Mouse (Mus musculus) spleen, embryonic (tissue): Measurements from ENCODE around the gene Dmrt1.

Experiments
- CTCF ChIA-PET: fragments of 350-600 bp; sonication (Branson Sonifier 250); formaldehyde crosslinking; loops from one replicate; lab custom pipeline; 2022; lab: Charles Lee

Gene Dmrt1

DNA sequence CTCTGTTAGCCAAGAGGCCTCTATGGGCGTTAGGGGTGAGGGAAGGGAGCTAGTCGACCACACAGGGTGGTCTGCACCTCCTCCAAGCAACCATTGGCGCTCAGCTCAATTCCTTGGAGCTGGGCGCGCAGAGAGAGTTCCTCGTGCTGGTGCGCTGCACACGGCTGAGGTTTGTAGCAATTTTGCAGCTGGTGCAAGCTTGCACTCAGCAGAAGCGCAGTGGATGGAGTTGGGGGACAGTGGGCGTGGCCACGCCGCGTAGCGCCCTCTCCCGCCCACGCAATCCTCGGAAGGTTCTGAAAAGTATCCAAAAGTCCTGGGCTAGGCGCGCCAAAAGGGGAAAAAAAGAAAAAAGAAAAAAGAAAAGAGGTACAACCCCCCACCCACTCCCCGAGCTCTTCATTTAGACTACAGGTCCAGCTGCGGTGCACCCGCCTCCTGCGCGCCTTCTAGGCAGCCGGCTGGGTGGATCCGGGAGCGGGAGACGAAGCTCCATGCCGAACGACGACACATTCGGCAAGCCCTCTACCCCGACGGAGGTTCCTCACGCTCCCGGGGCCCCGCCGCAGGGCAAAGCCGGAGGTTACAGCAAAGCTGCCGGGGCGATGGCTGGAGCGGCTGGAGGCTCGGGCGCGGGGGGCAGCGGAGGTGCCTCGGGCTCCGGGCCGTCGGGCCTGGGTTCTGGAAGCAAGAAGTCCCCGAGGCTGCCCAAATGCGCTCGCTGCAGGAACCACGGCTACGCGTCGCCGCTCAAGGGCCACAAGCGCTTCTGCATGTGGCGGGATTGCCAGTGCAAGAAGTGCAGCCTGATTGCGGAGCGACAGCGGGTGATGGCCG is at the start of gene Dmrt1:
Gene Dmrt1 (plus strand): TSS at position 259 of the 837 bp plus-strand sequence.
- CTCF ChIA-PET, result no interaction called here

DNA sequence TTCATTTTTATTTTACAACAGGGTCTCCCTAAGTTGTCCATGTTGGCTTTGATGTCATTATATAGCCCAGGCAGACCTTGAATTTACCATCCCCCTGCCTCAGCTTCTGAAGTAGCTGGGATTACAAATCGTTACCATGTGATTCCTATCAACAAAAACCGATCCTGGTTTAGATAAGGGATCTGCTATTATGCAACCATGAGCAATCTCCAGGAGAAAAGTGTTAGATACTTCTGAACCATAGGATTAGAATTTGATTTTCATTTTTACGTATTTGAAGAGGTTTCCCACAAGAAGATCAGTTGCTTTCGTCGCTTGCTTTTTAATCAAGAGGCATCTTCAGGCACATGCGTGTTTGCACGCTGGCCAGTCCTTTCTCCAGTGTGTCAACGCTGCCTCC is 44.7 kb upstream of the Dmrt1 start:
- CTCF ChIA-PET, result no interaction called here

DNA sequence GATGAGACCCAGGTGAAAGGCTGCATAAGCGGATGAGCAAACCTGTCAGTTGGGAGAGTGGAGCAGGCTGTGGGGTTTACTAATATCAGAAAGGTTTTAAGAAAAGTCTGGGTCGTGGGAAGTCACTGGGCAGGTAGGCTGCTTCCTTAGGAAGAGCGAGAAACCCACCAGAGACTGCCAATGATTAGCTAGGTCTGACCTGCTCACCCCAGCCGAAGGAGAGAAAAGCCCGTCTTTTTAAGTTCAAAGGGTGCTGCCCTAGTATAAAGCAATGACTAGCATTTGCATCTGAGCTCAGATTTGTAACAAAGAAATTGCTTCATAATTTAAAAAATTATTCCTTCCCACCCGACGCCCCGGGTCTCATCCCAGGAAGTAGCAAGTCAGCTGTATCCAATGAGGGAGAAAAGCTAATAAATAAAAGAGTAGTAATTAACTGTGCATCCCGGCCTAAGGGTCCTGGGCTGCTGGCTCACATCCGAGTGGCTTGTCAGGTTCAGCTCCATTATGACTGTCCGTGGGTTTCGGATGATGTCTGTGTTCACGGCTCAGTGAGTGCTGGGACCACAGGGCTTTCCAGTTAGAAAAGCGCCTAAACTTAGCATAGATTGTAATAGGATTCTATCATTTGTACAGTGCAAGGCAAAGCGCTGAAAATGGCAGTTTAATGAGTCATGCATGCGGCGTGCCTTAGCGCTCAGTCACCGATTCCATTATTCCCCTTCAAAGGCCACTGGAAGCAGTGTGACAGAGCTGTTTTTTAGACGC is 43.7 kb upstream of the Dmrt1 start:
- CTCF ChIA-PET, result no interaction called here

DNA sequence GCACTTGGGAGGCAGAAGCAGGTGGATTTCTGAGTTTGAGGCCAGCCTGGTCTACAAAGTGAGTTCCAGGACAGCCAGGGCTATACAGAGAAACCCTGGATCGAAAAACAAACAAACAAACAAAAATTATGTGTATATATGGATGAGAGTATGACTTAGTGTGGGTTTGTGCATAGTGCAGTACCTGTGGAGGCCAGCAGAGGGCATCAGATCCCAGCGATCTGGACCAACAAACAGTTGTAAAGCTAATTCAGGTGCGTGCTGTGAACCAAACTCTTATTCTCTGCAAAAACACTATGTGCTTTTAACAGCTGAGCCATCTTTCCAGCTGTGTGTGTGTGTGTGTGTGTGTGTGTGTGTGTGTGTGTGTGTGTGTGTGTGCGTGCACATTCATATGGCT is 29.6 kb upstream of the Dmrt1 start:
- CTCF ChIA-PET, result interaction anchor here (0.6 kb wide), 1 partner anchor 146 kb away, joined by 3 read pairs; no protein-coding TSS in a partner anchor

DNA sequence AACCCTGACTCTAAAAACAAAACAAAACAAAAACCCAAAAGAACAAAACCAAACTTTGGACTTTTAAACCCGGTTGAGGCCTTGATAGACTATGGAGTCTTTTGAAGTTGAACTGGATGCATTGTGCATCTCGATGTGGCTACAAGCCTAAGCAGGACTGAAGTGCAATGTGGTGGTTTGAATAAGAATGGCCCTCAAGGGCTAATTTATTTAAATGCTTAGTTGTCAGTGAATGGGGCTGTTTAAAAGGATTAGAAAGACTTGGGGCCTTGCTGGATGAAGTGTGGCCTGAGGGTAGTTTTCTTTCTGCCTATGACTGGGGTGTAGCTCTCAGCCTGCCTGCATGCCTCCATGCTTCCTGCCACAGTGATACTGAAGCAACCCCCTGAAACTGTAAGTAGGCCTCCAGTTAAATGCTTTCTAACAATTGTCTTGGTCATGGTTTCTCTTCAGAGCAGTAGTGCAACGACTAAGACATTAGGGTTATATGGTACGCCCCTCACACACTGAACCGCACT is 26.2 kb upstream of the Dmrt1 start:
- CTCF ChIA-PET, result no interaction called here

DNA sequence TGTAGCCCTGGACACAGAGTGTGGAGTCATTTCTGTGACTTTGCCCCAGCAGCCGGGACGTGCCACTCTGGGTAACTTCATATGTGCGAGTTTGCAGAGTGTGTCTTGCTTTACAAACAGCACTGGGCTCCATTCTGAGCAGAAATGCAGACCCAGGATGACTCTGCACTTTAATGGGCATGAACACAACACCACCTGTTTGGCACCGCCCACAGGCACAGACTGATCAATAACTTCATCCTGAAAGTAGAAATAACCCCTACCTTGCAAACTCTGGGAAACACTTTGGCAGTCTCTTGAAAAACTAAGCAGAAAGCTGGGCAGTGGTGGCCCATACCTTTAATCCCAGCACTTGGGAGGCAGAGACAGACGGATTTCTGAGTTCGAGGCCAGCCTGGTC is 24.6 kb upstream of the Dmrt1 start:
- CTCF ChIA-PET, result no interaction called here

DNA sequence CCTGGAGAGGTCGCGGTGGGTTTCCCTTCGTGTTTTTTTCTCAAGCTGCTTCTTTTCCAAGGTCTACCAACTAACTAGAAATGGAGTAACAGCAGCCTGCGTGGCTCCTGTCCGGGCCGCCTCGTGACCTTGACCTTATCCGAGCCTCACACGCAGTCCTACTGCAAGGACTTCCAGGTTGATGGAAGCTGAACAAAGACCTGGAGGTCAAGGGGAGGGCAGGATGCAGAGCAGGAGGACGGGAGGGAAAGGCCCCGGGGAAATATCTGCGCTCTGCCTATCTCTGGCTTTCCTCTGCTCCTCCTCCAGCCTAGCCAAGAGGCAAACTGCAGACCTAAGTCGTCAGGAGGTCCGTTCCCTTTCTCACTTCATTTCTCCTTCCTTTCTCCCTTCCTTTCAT is 18.9 kb upstream of the Dmrt1 start:
- CTCF ChIA-PET, result interaction anchor here (0.6 kb wide), 1 partner anchor 286 kb away, joined by 4 read pairs; no protein-coding TSS in a partner anchor

DNA sequence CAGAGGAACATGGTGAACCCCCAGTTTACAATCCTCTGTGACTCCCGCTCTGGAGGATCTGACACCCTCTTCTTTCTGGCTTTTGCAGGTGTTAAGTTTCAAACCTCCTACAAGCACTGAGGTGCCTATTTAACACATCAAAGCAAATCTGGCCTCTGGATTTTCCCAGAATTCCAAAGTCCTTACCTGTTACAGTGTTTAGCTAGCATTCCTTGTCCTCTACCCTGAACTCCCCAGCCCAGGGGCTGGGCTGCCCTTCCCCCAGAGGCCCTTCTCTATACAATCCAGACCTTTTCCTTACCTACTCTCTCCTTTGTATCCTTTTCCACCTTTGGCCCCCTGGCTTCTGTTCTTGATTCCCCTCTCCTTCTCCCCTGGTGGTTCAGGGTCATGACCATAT is 18.1 kb upstream of the Dmrt1 start:
- CTCF ChIA-PET, result no interaction called here

DNA sequence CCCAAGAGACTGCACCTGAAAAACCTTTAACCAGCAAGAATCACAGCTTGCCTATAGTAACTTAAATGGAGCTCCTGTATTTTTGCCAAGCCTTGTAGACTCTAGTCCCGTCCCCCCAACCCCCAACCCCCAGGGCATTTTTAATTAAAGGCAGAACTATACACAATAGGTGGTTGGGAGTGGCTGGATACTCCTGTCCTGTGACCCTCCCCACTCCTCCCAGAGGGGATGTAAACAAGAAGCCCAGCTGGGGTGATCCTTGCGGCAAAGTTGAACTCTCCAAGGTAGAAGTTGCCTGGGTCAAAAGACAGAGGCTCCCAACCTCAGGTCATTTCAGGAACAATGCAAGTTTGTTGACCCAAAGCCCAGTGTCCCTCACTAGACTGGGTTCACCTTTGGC is 16.9 kb upstream of the Dmrt1 start:
- CTCF ChIA-PET, result no interaction called here

DNA sequence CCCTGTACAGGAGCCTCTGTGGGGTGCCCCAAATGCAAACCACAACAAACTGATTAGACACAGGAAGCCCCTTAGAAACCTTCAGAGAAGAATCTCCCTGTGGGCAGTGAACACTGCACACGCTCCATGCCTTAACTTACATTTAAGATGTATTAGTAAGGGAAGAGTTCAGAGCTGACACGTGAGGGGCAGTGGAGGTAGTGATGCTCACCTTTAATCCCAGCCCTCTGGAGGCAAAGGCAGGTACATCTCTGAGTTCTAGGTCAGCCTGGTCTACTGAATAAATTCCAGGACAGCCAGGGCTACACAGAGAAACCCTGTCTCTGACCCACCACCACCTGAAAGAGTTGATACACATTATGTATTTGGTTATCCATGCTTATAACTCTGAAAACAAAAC is 15.9 kb upstream of the Dmrt1 start:
- CTCF ChIA-PET, result no interaction called here

DNA sequence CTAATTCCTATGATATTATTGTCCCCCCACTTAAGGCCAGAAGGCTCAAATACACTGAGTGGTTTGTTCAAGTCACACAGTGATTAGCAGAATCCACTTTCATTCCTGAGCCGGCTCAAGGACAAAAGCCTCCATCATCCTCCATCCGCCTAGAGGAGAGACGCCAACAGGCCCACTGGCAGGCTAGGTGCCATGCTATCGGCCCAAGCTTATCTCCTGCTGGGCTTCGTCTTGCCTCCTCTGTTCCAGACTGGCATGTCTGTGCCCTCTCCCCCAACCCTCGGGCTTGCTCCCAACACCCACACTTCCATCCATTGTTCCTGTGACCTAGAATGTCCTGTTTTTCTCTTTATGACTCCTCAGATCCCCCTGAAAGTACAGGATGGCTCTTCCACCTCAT is 8.0 kb upstream of the Dmrt1 start:
- CTCF ChIA-PET, result no interaction called here

DNA sequence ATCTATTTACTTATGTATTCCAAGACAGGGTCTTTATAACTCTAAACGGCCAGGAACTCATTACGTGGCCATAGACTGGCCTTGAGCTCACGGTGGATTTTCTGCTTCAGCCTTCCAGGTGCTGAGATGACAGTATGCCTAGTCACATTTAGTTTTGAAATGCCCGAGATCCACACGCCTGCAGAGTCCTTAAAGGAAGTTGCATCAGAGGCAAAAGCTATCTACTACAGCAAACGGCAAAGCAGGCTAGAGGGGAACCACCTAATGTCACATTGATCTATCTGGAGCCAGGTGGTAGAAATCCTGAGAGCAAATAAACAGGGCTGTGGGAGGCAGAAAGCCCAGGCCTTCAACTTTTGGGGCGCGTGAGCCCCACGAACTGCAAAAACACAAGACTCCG is 540 bp upstream of the Dmrt1 start:
- CTCF ChIA-PET, result no interaction called here

DNA sequence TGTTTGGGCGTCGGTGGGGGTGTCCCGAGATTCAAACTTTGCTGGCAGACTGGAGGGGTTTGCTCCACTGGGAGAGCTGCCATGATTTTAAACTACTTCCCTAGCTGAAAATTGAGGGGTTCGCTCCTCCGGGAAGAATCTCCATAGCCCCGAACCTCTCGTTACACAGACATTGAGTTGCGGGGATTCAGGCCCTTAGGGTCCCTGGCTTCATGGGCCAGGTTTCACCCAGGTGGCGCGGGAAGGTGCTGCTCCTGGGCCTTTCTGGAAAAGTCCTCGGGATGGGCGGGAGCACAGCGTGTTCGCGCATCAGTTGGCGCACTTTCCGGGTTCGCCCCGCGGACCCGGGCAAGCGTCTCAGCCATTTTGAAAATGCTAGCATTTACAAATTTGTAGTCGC is 1.2 kb downstream of the Dmrt1 start:
- CTCF ChIA-PET, result no interaction called here

DNA sequence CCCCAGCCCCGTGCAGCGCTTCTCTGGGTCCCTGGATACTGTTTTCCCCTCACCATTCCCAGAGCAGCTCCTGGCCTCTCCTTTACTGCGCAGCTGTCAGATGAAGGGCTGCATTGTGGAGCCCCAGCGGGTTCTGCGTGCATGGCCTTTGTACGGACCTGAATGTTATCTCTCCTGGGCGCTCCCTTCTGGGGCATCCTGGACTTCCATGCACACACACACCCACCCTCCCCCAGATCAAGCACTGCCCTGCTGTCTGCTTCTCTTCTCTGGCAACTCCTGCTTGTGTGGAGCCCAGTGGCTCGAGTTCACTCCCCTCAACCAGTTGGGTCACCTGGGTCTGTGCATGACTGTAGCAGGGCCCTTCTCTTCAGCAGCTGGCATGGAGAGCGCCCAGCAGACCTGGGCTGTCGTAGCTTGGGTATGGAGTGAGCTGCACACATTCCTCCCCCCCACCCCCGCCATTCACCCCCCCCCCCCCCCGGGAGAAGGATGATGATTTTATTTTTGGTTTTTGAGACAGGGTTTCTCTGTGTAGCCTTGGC is 9.6 kb downstream of the Dmrt1 start:
- CTCF ChIA-PET, result interaction anchor here (0.7 kb wide), 1 partner anchor 57 kb away, joined by 4 read pairs; no protein-coding TSS in a partner anchor

DNA sequence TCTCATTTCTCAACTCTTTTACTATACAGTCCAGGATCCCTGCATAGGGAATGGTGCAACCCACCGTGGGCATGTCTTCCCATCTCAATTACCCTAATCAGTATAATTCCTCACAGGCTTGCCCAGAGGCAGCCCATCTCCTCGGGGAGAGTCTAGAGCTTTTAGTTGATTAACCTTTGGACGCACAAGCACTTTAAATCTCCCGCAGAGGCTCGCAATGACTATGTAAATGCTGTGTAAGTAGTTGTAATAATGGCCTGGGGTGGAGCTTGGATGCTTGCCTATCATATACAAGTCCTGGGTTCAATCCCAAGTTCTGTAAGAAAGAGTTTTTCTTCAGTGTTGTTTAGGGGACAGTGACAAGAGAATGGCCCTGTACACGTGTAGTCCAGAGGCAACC is 18.7 kb downstream of the Dmrt1 start:
- CTCF ChIA-PET, result no interaction called here

DNA sequence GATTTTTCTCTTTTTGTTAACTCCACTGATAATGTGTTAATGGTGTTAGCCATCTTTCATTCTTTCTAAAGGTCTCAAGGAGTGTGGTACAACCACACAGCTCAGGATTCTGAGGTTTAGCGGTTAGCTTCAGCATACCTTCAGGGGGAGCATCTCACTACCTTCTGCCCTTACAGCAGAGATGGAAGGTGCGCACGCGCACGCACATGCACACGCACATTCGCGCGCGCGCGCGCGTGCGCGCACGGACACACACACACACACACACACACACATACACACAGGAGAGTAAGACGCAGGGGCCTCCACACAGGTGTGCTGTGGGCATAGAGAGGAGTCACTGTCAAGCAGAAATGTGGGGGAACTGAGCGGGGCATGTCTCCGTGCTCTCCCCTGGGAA is 20.3 kb downstream of the Dmrt1 start:
- CTCF ChIA-PET, result no interaction called here

DNA sequence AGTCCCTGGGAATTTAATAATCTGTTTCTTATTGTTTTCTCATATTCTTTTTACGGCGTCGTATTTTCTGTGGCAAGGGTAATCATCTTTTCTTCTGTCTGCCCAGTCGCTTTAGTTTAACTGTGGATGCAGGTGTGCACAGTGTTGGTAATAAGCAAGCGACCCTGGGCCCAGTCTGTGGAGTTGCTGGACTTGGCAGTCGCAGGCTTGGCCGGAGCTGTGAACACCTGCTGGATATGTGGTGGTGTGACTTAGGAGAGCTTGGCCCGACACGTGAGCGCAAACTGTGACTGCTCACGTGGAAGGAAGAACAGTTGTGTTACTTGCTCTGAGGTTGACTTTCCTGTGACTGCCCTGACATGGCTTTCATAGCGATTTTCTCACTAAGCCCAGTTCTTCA is 24.3 kb downstream of the Dmrt1 start:
- CTCF ChIA-PET, result no interaction called here

DNA sequence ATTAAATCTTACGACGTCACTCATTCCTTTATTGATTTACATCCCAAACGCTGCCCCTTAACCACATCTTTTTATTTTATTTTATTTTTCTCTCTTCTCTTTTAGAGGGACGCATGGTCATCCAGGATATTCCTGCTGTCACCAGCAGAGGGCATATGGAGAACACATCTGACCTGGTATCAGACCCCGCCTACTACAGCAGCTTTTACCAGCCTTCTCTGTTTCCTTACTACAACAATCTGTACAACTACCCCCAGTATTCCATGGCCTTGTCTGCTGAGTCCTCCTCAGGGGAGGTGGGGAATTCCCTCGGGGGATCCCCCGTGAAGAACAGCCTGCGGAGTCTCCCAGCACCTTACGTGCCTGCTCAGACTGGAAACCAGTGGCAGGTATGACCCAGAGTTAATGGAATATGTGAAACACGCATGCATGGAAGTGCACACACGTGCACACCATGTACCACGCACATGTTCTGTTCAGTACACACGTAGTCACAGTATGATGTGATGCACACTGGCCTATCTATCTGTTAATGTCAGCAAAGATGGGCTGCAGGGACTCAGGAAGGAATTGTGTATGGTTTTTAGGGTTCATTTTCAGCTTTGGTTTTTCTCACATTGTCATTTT is 40.4 kb downstream of the Dmrt1 start:
- CTCF ChIA-PET, result interaction anchor here (1.0 to 1.3 kb wide), 2 partner anchors 69 to 76 kb away, joined by 6 to 13 read pairs; no protein-coding TSS in a partner anchor

DNA sequence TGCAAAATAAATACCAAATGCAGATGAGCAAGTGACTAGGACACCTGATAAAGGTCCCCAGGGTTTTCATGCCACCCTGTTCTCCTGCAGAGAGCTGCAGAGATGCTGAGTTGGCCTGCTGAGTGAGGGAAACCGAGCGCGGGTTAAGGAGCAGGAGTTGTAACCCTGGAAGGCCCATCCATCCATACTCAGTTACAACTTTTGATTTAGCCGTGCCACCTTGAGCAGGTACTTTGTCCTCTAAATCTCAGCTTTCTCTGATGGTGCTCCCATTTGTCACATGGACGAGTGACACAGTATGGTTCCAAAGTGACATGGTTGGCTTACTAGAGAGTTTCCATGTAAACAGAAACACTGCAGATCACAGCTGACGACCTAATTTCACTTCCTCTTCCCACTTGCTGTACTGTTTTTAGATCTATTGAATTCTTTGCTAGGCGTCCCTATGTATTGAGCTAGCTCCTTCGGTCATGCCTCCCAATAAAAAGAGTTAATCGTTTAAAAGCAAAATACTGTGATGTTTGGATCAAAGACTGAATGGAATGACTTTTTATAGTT is 41.7 kb downstream of the Dmrt1 start:
- CTCF ChIA-PET, result interaction anchor here (0.8 to 1.3 kb wide), 3 partner anchors 11 to 75 kb away, joined by 3 to 6 read pairs (median 4); no protein-coding TSS in a partner anchor

DNA sequence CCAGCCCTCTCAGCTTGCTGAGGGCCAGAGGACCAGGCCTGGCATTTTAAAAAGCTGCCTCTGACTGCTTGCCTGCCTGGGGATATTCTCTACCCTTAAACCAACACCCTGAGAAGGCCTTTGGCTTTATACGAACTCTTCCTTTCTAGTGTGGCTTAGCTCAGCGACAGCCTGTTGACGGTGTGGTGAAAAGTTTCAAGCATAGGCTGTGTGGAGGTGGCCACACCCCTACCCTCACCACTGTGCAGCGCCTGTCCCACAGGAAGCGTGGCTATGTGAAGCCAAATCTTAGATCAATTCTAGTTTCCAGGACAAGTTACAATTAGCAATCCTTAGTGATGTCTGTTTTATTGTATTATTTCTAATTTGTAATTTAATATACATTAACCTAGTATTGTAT is 44.9 kb downstream of the Dmrt1 start:
- CTCF ChIA-PET, result no interaction called here

DNA sequence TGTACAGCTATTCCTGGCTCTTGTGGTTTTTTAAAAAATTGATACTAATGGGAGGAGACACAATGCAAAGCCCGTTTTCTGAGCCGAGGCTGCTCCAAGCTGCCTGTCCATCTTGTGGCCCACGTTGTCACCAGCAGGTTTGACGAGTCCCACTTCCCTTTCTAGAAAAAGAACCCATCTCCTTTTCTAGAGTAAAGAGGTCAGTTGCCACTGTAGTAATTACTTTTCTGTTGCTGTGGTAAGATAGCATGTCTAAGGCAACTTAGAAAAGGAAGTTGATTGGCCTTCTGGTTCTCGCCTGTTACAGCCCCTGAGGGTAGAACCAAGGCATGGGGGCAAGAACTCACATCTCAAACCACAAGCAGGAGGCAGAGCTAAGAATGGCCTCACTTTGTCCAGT is 45.6 kb downstream of the Dmrt1 start:
- CTCF ChIA-PET, result no interaction called here
